Mouse (Mus musculus) T-helper 1 cell (primary cell): ENCODE results near the gene 2310039H08Rik.
"Not testable (repeated sequence)": the region's sequence is repeated elsewhere in the genome, so short reads cannot be mapped to it uniquely, and the experiment has no call there.

Experiments used
- in situ Hi-C: fragments of 300-600 bp; cut with MboI, MseI; formaldehyde crosslinking; loops from one replicate; pipeline ENCODE4 v1.15.1; 2025; ENCODE audit warnings: high pct_unique_total_duplicates

The 2310039H08Rik gene

DNA sequence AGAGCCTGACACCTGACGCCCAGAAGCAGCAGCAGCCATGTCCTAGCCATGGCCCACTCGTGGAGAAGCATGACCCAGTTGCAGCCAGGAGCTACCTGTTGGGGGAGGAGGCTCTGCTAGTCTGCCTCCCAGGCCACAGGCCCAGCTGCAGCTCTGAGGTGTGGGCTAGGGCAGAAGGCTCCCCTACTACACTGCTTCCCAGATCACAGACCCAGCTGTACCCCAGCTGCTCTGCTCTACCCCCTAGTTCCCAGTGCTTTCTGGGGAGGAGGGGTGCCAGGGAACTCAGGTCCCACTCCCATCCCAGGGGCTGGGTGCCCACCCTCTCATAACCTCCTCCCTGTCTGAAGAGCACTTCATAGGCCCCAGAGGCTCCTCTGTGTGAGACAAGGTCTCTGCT is 8.9 kb upstream of the 2310039H08Rik start, which contains the start of gene Ptcra:
TSS of gene Ptcra (minus strand) at position 169 of the 400 bp plus-strand sequence.
- in situ Hi-C loops, result no loop called here

DNA sequence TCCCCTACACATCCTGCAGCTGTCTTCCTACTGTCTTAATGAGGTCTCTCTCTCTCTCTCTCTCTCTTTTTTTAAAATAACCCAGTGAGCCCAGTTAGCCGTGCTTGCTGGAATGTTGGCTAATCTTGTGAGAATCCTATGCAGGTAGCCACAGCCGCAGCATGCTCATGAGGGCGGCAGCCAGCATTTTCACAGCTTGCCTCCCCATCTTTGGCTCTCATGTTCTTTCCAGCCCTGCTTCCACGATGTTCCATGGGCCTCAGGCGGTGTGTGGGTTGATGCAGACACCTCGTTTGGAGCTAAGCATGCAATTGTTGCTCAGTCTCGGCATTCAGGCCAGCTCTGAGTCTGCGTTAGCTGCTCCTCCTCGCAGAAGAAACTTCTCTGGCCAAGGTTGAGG is 7.5 kb upstream of the 2310039H08Rik start:
- in situ Hi-C loops, result not testable (repeated sequence)

DNA sequence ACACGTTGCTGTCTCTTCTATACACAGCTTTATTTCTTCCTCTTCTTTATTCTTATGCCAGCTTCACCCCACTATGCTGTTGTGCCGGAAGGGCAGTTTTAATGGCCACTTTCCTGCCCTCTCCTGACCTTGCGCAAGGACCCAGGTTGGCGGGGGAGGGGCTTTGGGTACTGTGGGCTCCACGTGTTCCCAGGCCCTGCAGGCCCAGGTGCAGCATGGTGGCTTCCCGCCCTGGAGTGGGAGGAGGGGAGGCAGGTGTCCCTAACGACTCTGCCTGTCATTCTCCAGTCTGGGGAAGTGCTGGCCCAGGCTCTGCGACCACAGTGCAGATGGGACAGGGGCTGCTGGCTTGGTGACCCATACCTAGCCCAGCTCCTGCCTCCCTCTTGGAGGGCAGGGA is 4.6 kb upstream of the 2310039H08Rik start:
- in situ Hi-C loops, result no loop called here

DNA sequence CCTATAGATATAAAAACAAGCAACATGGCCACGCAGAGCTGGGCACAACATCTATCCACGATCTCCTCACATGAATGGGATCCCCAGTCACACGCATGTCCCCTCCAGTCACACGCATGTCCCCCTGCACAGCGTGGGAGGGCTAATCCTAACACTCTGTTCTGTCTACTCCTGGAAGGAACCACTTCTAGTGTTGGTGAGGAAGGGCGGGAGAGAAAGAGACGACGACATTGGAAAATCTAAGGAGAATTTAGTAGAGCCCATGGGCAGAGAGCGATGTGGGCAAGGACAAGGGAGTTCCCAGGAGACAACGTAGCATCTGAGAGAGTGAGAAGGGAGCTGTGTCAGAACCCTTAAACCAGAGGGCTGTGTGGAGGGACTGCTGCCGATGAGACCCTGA is 1.9 kb upstream of the 2310039H08Rik start:
- in situ Hi-C loops, result no loop called here

DNA sequence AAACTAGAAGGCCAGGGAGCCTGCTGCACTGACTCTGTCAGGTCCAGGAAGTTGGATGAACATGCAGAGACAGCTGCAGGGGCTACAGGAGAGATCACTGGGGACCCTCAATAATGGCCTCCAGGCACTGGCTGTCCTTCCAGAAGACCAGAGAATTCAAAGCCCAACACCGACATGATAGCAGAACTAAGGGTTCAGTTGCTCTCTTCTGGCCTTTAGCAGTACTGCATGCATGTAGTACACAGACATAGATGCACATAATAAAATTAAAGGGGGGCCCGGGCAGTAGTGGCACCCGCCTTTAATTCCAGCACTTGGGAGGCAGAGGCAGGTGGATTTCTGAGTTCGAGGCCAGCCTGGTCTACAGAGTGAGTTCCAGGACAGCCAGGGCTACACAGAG is 1.4 kb upstream of the 2310039H08Rik start:
- in situ Hi-C loops, result no loop called here

DNA sequence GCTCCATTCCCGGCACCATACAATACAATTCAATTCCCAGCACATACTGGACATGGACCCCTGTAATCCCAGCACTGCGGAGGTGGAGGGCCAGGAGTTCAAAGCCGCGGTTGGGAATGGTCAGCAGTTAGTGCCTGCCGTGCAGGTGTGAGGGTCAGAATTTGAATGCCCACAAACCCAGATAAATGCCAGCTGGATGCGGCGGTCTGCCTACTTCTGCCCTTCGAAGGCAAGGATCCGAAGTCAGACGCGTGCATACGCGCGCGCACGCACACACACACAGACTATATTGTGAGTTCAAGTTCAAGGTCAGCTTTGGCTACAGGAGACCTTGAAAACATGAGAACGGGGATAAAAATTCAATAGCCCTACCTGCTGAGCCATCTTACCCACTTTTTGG is 819 bp upstream of the 2310039H08Rik start:
- in situ Hi-C loops, result no loop called here

DNA sequence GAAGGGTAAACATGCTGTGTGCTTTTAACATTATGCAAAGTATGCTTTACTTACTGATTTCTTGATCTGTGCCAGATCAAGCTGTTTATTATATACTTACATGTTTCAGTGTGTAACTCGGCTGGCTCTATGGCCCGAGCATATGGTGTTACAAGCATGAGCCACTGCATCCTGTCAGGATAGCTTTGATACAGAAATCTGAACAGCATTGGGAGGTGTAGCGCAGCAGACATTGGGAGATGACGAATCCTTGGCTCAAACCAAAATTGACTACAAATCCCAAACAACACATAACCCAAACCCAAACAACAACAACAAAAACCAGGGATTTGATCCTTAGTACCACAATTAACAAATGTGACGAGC is 414 bp upstream of the 2310039H08Rik start:
- in situ Hi-C loops, result no loop called here

DNA sequence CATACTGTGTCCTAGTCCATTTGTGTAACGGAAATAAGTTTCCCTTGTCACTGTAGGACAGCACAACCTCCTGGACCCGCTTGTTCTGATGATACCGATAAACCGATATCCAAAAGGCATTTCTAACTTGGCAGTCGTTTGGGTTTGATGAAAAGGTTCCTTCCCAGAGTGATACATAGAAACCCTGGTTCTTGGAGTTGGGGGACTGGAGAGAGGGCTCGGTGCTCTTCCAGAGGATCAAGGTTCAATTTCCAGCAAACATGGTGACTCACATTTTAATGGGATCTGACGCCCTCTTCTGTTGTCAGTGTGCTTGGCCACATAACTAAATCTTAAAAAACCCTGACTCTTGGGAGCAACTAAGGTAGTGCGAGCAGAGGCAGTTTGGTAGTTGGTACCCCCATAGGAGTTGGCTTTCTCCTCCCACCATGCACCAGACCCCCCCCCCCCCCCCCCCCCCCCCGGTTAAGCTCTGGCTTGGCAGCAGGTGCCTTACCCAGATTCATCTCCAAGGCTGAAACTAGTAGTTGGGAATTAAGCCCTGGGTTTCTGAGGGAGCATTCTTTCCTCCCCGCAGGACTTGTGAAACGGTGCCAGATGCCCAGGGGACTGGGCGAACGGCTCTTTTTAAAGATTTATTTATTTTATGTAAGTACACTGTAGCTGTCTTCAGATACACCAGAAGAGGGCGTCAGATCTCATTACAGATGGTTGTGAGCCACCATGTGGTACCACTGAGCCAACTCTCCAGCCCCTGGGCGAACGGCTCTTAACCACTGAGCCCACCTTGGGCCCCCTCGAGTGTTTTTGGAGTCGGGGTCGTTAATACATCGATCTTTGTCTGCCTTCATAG is 1.1 kb downstream of the 2310039H08Rik start:
- in situ Hi-C loops, result no loop called here

DNA sequence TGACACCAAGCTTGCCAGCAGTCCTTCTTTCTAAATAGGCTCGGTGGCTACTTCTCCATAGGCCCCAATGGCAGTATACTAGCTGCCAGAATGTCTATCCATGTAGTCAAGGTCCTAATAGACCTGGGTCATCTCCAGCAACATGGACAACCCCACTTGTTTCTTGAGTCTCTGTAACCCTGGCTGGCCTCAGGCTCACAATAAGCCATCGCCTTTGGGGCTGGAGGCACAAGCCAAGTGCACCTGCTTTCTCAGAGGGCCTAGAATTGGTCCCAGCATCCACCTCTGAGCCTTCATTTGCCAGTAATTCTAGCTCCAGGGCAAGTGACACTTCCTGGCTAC is 1.7 kb downstream of the 2310039H08Rik start:
- in situ Hi-C loops, result no loop called here

DNA sequence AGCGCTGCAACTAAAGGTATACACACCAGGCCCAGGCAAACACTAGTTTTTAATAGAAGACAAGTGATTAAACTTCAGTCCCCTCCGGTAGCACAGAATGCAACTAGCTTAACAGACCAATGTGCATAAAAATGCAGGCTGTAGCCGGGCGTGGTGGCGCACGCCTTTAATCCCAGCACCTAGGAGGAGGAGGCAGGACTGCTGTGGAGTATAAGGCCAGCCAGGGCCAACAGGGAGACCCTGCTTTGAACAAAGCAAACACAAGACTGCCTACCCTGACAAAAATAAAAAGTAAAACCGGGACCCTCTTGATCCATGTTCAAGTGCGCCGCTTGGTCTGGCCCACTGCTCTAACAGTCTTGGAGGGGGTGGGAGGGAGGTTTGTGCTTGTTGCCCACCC is 2.6 kb downstream of the 2310039H08Rik start:
- in situ Hi-C loops, result no loop called here

DNA sequence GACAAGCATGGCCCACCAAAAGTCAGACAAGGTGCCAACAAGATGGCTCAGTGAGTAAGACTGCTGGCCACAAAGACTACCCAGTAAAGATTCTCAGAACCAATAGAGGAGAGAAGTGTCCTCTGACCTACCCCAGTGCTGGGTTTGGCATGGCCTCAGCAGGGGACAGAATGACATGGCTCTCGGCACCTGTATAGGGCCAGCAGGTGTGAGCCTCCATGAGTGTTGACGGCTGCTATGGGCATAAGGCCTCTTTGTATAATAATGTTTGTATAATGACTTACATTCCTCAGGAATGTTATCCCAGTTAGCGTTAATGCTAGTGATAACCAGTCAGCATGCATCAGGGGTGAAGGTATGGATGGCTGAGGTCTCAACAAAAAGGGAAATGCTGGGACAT is 3.7 kb downstream of the 2310039H08Rik start:
- in situ Hi-C loops, result no loop called here

DNA sequence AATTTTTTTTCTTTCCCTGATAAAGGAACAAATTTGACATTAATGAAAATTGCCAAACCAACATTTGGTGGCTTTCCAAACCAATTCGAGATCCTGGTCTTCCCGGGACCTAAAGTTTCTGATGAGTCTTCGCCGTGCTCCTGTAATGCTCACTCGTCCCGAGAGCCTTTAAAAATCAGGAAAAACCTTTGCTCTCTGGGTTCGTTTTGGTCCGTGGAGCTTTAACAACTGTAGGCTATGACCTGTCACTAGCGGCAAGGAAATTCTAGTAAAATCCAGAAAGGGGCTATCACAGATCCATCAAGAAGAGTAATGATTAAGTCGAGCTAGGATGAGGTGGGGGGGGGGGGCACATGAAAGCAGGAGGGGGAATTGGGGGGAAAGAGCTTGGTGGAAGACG is 9.4 kb downstream of the 2310039H08Rik start:
- in situ Hi-C loops, result no loop called here

DNA sequence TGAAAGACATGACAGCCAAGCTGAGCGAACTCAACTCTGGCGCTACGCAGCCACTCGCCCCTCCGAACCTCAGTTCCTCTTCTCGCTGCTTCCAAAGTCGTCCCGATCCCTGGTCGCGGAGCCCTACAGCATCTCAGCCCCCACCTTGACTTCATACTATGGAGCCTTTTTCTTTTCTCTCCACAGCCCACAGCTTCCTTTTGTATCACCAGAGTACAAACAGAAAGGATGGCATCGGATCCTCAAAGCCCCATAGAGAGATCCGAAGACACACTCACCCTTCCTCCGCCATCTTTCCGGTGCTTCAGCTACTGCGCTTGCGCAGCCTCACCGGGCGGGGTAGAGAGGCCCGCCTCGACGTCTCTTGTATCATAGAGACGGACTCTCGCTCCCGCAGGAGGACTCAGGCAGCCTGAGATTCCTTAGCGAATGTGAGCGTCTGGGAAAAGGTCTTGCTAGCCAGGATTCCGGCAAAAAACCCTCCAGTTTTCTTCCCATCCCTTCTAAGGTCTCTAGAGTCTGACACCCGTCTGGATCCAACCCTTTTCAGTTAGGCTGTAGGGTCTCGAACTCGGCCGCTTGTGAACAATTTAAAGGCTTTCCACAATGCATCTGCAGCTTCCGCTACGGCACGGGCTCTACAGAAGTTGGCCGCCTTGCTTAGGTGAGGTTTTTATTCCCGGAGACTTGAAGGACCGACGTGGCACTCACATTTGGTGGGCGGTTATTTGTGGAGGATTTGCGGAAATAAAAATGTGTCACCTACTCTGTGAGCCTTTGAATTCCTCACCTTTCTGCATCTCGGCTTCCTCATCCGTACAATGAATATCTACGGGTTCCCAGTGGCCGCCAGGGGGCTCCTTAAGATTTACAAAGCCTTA is 10.1 kb downstream of the 2310039H08Rik start, which contains the start of gene Rpl7l1:
TSS of gene Rpl7l1 (minus strand) at position 332 of the 881 bp plus-strand sequence.
- in situ Hi-C loops, result no loop called here

DNA sequence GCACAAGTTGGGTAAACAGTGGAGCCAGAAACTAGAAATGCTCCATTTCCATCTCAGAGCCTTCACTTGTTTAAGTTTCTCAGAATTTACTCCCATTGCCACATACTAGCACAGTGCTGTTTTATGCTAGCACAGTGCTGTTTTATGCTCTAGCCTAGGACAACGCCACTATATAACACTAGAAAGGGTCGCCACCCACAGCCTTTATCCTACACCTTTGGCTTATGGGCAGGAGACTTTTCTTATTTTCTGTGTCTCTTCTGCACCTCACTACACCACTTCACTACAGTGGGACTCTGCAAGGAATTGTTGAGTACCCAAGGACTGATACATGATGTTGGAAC is 10.8 kb downstream of the 2310039H08Rik start:
- in situ Hi-C loops, result no loop called here

DNA sequence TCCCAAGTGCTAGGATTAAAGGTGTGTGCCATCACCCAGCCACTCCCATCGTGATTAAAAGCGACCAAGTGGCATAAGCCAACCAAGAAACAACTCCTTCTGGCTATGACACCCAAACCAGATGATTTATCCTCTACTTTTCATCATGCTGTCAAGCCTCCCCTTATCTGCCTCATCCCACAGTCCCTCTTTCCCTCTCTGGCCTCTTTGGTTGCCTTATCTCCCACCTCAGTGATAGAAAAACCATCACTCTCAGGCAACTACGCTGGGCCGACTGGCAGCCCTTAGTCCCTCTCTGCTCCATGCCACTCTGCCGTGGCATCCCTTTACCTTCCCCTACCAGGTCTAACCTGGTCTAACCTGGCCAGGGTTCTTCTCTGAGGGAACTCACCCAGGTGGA is 14.5 kb downstream of the 2310039H08Rik start:
- in situ Hi-C loops, result no loop called here

DNA sequence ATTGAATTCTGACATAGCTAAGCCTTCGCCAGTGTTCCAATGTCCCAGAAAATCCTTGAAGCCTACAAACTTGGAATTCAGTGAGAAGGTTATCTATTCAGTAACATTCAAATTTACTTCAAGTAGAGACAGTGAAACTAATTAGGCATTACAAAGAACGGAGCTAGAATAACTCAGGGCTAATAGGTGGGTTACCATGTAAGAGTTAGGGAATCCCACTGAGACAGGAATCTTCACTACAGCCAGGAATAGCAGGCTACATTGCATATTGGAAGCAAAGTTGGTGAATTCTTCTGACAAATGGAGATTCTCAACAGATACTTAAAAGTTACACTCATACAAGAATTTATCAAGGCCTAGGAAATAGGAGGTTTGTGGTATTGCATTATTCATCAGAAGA is 15.5 kb downstream of the 2310039H08Rik start:
- in situ Hi-C loops, result not testable (repeated sequence)

DNA sequence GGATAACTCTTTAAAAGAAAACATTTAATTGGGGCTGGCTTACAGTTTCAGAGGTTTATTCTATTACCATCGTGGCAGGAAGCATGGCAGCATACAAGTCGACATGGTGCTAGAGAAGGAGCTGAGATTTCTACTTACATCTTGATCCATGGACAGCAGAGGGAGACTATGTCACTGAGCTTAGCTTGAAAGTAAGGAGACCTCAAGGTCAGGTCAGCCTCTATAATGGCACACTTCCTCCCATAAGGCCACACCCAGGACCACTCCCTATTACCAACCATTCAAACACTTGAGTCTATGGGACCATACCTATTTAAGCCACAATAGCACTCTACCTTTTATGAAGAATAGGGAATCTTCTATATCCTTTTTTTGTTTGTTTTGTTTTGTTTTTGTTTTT is 20.5 kb downstream of the 2310039H08Rik start:
- in situ Hi-C loops, result loop anchor here (5.0 kb wide), 1 partner anchor 89 kb away; no protein-coding TSS in a partner anchor

DNA sequence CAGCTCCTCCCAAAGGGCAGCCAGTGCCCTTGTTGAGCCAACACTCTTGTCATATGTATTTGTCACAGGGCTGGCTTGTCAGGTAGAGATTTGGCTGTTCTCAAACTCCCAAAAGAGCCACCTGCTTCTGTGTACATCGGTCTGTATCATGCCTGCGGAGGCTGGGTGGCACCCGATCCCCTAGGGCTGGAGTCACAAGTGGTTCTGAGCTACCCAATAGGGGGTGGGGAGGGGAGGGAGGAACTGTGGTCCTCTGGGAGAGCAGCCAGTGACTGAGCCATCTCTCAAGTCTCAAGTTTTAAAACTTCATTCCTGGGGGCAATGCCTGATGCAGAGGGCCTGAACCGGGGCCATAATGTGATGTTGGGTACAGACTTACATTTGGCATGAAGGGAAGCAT is 24.3 kb downstream of the 2310039H08Rik start:
- in situ Hi-C loops, result no loop called here

DNA sequence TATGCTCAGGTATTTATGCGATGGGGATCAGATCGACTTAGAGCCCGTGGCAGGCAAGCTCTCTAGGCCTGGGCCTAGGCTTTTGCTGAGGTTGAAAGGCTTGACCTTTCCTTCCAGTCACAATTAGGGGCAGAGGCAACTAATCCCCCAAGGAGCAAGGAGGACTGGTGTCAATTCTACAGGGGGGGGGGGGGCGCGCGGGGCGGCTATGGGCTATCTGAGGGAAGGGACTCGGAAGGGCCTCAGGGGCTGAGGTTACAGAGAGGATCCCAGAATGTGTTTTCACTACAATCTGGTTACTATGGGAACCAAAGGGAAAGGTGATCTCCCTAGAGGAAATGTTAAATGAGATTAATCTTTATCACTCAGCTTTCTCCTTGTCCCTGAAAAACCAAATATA is 25.0 kb downstream of the 2310039H08Rik start:
- in situ Hi-C loops, result no loop called here

DNA sequence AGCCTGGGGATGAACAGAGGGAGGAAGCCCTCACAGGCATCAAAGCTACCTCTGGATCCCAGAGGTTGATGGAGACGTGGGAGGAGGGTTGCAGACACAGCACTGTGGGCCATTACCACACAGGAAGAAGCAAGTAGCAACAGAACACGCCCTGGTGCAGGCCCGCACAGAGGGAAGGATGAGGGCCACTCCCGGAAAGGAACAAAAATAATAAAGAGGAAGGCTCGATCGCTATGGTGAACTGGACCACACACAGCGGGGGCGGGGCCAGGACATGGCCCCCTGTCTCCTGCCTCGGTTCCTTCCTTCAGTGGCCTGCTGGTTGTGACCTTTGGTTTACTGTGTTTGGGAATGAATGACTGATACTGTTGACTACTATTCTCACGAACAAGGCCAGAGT is 27.2 kb downstream of the 2310039H08Rik start:
- in situ Hi-C loops, result no loop called here

DNA sequence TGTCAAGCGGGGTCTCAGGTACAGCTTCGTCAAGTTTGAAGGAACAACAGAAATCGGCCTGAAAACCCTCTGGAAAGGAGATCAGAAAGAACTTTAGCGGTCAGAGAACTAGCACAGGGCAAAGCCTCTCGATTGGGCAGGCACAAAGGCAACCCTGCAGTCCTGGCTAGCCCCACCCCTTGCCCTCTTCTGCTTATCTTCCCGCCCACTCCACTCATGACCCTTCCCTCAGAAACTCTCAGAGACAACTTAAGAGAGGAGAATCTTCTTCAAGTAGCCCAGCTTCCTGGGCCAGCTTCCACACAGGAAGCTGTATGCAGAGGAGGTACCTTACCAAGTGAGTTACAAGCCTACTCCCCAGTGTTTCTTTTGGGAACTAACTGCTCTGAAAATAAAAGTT is 29.3 kb downstream of the 2310039H08Rik start:
- in situ Hi-C loops, result no loop called here

DNA sequence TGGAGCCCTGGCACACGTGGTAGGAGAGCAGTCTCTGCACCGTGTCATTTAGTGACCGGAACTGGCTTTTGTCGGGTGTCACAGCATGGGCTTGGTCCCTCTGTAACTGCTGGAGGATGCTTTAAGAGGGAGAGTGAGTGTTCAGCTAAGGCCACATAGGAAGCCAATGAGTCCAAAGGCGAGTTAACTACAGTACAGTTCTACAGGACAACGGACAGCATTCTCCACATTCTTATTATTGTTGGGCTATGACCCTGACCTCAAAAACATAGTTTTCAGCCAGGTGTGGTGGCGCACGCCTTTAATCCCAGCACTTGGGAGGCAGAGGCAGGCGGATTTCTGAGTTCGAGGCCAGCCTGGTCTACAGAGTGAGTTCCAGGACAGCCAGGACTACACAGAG is 35.9 kb downstream of the 2310039H08Rik start:
- in situ Hi-C loops, result no loop called here
